Mouse (Mus musculus): ENCODE measurements around the gene Thsd4. TPM values are rescaled to one million over a fixed set of nuclear protein-coding genes. Genes with fewer than 3 reads are reported as not detected.

The Thsd4 gene
- polyA plus RNA-seq, 1 experiment, result 0.65 TPM

GRCm38 (mm10) chr9:59997725-59998124, 524.1 kb downstream of the Thsd4 start:
- H3K27me3 ChIP-seq (replicated peaks), result peaks cover 11% of the 10 kb centered on the region
- H3K4me1 ChIP-seq, result no peaks in the 10 kb centered on the region
- no peak overlapping the region for H3K4me3 ChIP-seq (replicated peaks)
- peaks cover 2% of the 10 kb centered on the region for H3K9me3 ChIP-seq
- no peak for TF ChIP-seq FLI1 (IDR thresholded peaks at IDR 0.05; ENCODE audit: low read length)
- TF ChIP-seq GATA1 (IDR thresholded peaks at IDR 0.05; ENCODE audit: borderline replicate concordance, low read length), result no peak
- H3K36me3 ChIP-seq (replicated peaks; ENCODE audit: low read length), result no peaks in the 10 kb centered on the region

- TF ChIP-seq GATA1 (IDR thresholded peaks at IDR 0.05; ENCODE audit: borderline replicate concordance, low read length), result no peak
- no peak for TF ChIP-seq FLI1 (IDR thresholded peaks at IDR 0.05; ENCODE audit: low read length)
- no peaks in the 10 kb centered on the region for H3K4me1 ChIP-seq
- peaks cover 16% of the 10 kb centered on the region for H3K27me3 ChIP-seq (replicated peaks)
- H3K4me3 ChIP-seq (replicated peaks), result no peak overlapping the region
- no peaks in the 10 kb centered on the region for H3K9me3 ChIP-seq
- H3K36me3 ChIP-seq (replicated peaks; ENCODE audit: low read length), result no peaks in the 10 kb centered on the region
Measured at GRCm38 (mm10) chr9:59991407-59991806, 530.4 kb downstream of the Thsd4 start.

- Histone ChIP-seq H3K27me3 (replicated peaks) (peaks cover 14% of the 10 kb centered on the region), H3K36me3 (replicated peaks; ENCODE audit: low read length) (no peaks in the 10 kb centered on the region), H3K4me1 (no peaks in the 10 kb centered on the region), H3K4me3 (replicated peaks) (no peak overlapping the region), H3K9me3 (no peaks in the 10 kb centered on the region)
- TF ChIP-seq FLI1 (IDR thresholded peaks at IDR 0.05; ENCODE audit: low read length) (no peak), GATA1 (IDR thresholded peaks at IDR 0.05; ENCODE audit: borderline replicate concordance, low read length) (no peak)
Measured at GRCm38 (mm10) chr9:59989864-59990263, 532.0 kb downstream of the Thsd4 start.

DNA sequence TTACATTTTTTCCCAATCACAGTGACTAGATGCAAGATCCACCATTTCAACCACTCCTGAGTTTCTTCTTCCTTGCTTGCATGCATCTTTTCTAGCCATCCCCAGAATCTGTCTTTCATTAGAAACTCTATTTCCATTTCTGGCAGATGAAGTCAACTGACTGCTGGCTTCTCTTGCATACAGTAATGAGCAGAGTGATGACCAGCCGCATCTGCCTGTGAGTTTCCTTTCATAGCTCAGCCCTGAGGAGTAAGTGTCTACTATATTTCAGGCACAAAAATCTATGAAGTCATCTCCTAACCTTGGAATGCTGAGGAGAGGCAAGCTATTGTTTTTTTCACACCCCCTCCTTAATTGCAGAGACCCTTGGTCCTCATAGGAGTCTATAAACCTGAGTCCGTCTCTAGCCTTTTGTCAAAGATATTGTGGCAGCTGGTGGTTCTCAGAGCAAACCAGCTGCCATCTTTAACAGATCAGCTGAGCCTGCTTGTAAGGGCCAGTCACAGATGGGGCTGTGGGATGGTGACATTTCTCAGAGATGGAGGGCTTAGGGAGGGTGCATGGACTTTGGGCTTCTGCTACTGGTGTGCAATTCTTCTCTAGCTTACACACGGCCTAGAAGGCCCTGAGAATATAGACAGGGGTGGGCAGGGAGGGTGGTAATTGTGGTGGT, 535.8 kb downstream of the Thsd4 start:
- no peaks in the 10 kb centered on the region for H3K4me1 ChIP-seq
- TF ChIP-seq GATA1 (IDR thresholded peaks at IDR 0.05; ENCODE audit: borderline replicate concordance, low read length) (no peak), FLI1 (IDR thresholded peaks at IDR 0.05; ENCODE audit: low read length) (no peak)
- no peaks in the 10 kb centered on the region for H3K9me3 ChIP-seq

GRCm38 (mm10) chr9:59981116-59981515, 540.7 kb downstream of the Thsd4 start:
- H3K4me1 ChIP-seq, result no peaks in the 10 kb centered on the region
- no peaks in the 10 kb centered on the region for H3K36me3 ChIP-seq (replicated peaks; ENCODE audit: low read length)
- H3K27me3 ChIP-seq (replicated peaks), result peaks cover 10% of the 10 kb centered on the region
- TF ChIP-seq GATA1 (IDR thresholded peaks at IDR 0.05; ENCODE audit: borderline replicate concordance, low read length), result no peak
- no peak for TF ChIP-seq FLI1 (IDR thresholded peaks at IDR 0.05; ENCODE audit: low read length)
- no peak overlapping the region for H3K4me3 ChIP-seq (replicated peaks)
- no peaks in the 10 kb centered on the region for H3K9me3 ChIP-seq

More for the DNA sequence above, 535.8 kb downstream of the Thsd4 start:
- no peak overlapping the region for H3K4me3 ChIP-seq (replicated peaks)
- H3K36me3 ChIP-seq (replicated peaks; ENCODE audit: low read length), result no peaks in the 10 kb centered on the region
- peaks cover 15% of the 10 kb centered on the region for H3K27me3 ChIP-seq (replicated peaks)

DNA sequence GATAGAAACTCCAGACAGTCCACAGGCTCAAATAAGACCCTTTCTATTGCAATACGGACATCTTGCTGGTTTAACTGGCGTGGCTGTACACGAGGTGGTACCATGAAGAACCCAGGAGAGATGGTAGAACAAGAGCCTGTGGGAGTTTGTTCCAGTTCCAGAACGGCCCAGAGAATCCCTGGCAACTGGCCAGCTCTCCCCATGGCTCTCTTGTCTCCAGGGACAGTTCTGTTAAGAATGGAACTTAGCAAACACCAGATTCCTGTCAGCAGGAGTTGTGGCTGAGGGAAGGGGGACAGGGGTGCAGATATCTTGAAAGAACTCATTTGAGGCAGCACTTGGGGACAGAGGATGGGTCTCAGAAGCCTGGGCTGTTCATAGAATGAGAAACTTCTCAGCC, 550.6 kb downstream of the Thsd4 start:
- peaks cover 5% of the 10 kb centered on the region for H3K4me1 ChIP-seq
- TF ChIP-seq FLI1 (IDR thresholded peaks at IDR 0.05; ENCODE audit: low read length) (no peak), GATA1 (IDR thresholded peaks at IDR 0.05; ENCODE audit: borderline replicate concordance, low read length) (no peak)
- H3K27me3 ChIP-seq (replicated peaks), result peaks cover 21% of the 10 kb centered on the region
- H3K9me3 ChIP-seq, result no peaks in the 10 kb centered on the region
- H3K4me3 ChIP-seq (replicated peaks), result no peak overlapping the region
- no peaks in the 10 kb centered on the region for H3K36me3 ChIP-seq (replicated peaks; ENCODE audit: low read length)

DNA sequence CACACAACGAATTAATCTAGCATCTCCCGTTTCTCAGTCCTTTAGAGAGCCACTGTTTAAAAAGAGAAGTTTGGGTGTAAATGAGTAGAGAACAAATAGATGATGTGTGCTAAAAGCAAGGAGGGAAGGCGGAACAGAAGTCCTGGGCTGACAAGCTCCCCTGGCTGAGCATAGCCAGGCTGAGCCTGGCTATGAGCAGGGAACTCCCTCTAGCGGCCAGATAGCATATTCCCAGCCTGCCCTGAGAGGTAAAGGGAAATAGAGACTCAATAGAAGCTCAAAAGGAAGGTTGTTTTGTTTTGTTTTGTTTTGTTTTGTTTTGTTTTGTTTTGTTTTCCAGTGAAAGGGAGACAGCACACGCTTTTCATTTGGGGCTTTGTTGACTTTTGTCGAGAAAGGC, 552.5 kb downstream of the Thsd4 start:
- TF ChIP-seq FLI1 (IDR thresholded peaks at IDR 0.05; ENCODE audit: low read length), result no peak
- no peak for TF ChIP-seq GATA1 (IDR thresholded peaks at IDR 0.05; ENCODE audit: borderline replicate concordance, low read length)
- Histone ChIP-seq H3K4me3 (replicated peaks) (no peak overlapping the region), H3K4me1 (peaks cover 5% of the 10 kb centered on the region), H3K36me3 (replicated peaks; ENCODE audit: low read length) (no peaks in the 10 kb centered on the region), H3K9me3 (no peaks in the 10 kb centered on the region), H3K27me3 (replicated peaks) (peaks cover 27% of the 10 kb centered on the region)

- Histone ChIP-seq H3K27me3 (replicated peaks) (peaks cover 21% of the 10 kb centered on the region), H3K4me3 (replicated peaks) (no peak overlapping the region), H3K4me1 (peaks cover 5% of the 10 kb centered on the region), H3K9me3 (no peaks in the 10 kb centered on the region), H3K36me3 (replicated peaks; ENCODE audit: low read length) (no peaks in the 10 kb centered on the region)
- TF ChIP-seq GATA1 (IDR thresholded peaks at IDR 0.05; ENCODE audit: borderline replicate concordance, low read length) (no peak), FLI1 (IDR thresholded peaks at IDR 0.05; ENCODE audit: low read length) (no peak)
Measured at GRCm38 (mm10) chr9:59965046-59965445, 556.8 kb downstream of the Thsd4 start.

GRCm38 (mm10) chr9:59964367-59964766, 557.5 kb downstream of the Thsd4 start:
- H3K36me3 ChIP-seq (replicated peaks; ENCODE audit: low read length), result no peaks in the 10 kb centered on the region
- H3K4me1 ChIP-seq, result peaks cover 10% of the 10 kb centered on the region
- no peak overlapping the region for H3K4me3 ChIP-seq (replicated peaks)
- TF ChIP-seq GATA1 (IDR thresholded peaks at IDR 0.05; ENCODE audit: borderline replicate concordance, low read length) (no peak), FLI1 (IDR thresholded peaks at IDR 0.05; ENCODE audit: low read length) (no peak)
- H3K9me3 ChIP-seq, result no peaks in the 10 kb centered on the region
- peaks cover 23% of the 10 kb centered on the region for H3K27me3 ChIP-seq (replicated peaks)

- Histone ChIP-seq H3K4me3 (replicated peaks) (no peak overlapping the region), H3K27me3 (replicated peaks) (peaks cover 25% of the 10 kb centered on the region)
- TF ChIP-seq GATA1 (IDR thresholded peaks at IDR 0.05; ENCODE audit: borderline replicate concordance, low read length) (no peak), FLI1 (IDR thresholded peaks at IDR 0.05; ENCODE audit: low read length) (no peak)
Measured at GRCm38 (mm10) chr9:59961201-59961955, 560.5 kb downstream of the Thsd4 start.

More at GRCm38 (mm10) chr9:59961201-59961955, 560.5 kb downstream of the Thsd4 start:
- H3K4me1 ChIP-seq, result peaks cover 8% of the 10 kb centered on the region
- no peaks in the 10 kb centered on the region for H3K36me3 ChIP-seq (replicated peaks; ENCODE audit: low read length)
- H3K9me3 ChIP-seq, result no peaks in the 10 kb centered on the region
